10 mouse cellular contexts compared by ENCODE assay signal in the genomic region with DNA sequence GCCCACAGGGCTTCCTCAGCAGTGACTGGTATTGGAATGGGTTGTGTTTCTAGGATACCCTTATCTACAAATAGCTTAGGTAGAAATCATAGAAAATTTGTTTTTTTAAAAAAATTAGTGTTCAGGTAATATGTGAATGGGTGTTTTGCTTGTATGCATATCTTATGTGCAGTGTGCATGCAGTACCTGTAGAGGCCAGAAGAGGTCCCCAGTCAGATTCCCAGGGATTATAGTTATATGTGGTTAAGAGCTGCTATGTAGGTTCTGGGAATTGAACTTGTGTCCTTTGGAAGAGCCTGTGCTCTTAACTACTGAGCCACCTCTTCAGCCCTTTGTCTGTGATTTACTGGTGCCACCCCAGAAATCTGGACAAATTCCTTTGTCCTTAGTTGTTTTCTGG. TPM values are rescaled to one million over a fixed set of nuclear protein-coding genes. Genes with fewer than 3 reads are reported as not detected.
A peak's percentile ranks its signal among the peaks of the same experiment; 100 is the strongest.
DNase-seq lines count a peak whose midpoint lies in the region; ATAC-seq and TF ChIP-seq lines count a peak whose summit lies in the region.
"Had no signal": no experiment of that assay in that cellular context is flagged by ENCODE, and none has a peak within 500 bp of the region (broad histone marks: within the 10 kb centered on the region; RNA-seq: fewer than 3 reads in every experiment).

No protein-coding gene starts in this region.

- H3K4me2 ChIP-seq in hindbrain, embryonic 13.5 days, result no peak overlapping the region
- H3K4me2 ChIP-seq in midbrain, postnatal 0 days (ENCODE audit: low read depth, low read length, poor library complexity, severe bottlenecking), result no peak overlapping the region
- H3K4me2 ChIP-seq in midbrain, embryonic 16.5 days (ENCODE audit: low read length), result no peak overlapping the region

- H3K9ac ChIP-seq in hindbrain, embryonic 13.5 days, result no peak overlapping the region
- no peak overlapping the region for H3K9ac ChIP-seq in midbrain, postnatal 0 days (replicated peaks; ENCODE audit: low read length, poor library complexity, severe bottlenecking)
- no peak overlapping the region for H3K9ac ChIP-seq in midbrain, embryonic 16.5 days (ENCODE audit: low read depth, low read length)

- no peaks in the 10 kb centered on the region for H3K4me1 ChIP-seq in hindbrain, embryonic 10.5 days (replicated peaks)
- no peaks in the 10 kb centered on the region for H3K4me1 ChIP-seq in hindbrain, embryonic 13.5 days (replicated peaks)
- no peaks in the 10 kb centered on the region for H3K4me1 ChIP-seq in midbrain, postnatal 0 days (ENCODE audit: insufficient read depth, low read length)
- H3K4me1 ChIP-seq in midbrain, embryonic 16.5 days (ENCODE audit: control insufficient read depth, insufficient read depth, low read length), result no peaks in the 10 kb centered on the region
- H3K4me1 ChIP-seq in bone marrow, adult 2 months (ENCODE audit: control insufficient read depth, insufficient read depth, low read length), result no peaks in the 10 kb centered on the region

- no peaks in the 10 kb centered on the region for H3K27me3 ChIP-seq in hindbrain, embryonic 10.5 days (ENCODE audit: insufficient read depth, poor library complexity, severe bottlenecking)
- H3K27me3 ChIP-seq in hindbrain, embryonic 13.5 days, result no peaks in the 10 kb centered on the region
- H3K27me3 ChIP-seq in midbrain, postnatal 0 days (ENCODE audit: insufficient read depth, low read length), result no peaks in the 10 kb centered on the region
- H3K27me3 ChIP-seq in midbrain, embryonic 16.5 days (ENCODE audit: control insufficient read depth, insufficient read depth, low read depth, low read length), result no peaks in the 10 kb centered on the region

- intact Hi-C loops in left cerebral cortex, postnatal 25 days (cut with DNase I), result no loop called here

- TF ChIP-seq POLR2A in bone marrow, adult 2 months (IDR thresholded peaks at IDR 0.05; ENCODE audit: borderline replicate concordance, control insufficient read depth, low read depth, low read length), result no peak

- H3K4me3 ChIP-seq in hindbrain, embryonic 10.5 days, result no peak overlapping the region
- no peak overlapping the region for H3K4me3 ChIP-seq in hindbrain, embryonic 13.5 days
- no peak overlapping the region for H3K4me3 ChIP-seq in midbrain, postnatal 0 days (ENCODE audit: low read depth, low read length)
- H3K4me3 ChIP-seq in midbrain, embryonic 16.5 days (ENCODE audit: low read depth, low read length), result no peak overlapping the region
- H3K4me3 ChIP-seq in bone marrow, adult 2 months (replicated peaks; ENCODE audit: control insufficient read depth, low read depth, low read length), result no peak overlapping the region
- H3K4me3 ChIP-seq: erythroblast, embryonic 14.5 days had no signal

- TF ChIP-seq CTCF in midbrain, postnatal 0 days (IDR thresholded peaks at IDR 0.05), result peak; percentile 67
- 0 out of 2 replicates have a peak, but pooled peaks have one; percentile 2 for TF ChIP-seq CTCF in bone marrow, adult 2 months (IDR thresholded peaks at IDR 0.05; ENCODE audit: control insufficient read depth, insufficient read depth, low read length)

- 0 out of 2 replicates have a peak, but pooled peaks cover 8% of the 10 kb centered on the region for H3K9me3 ChIP-seq in hindbrain, embryonic 10.5 days
- peaks cover 5% of the 10 kb centered on the region for H3K9me3 ChIP-seq in hindbrain, embryonic 13.5 days
- H3K9me3 ChIP-seq in midbrain, postnatal 0 days (ENCODE audit: low read length), result no peaks in the 10 kb centered on the region
- H3K9me3 ChIP-seq in midbrain, embryonic 16.5 days (replicated peaks; ENCODE audit: control insufficient read depth, low read length, poor library complexity, severe bottlenecking), result 0 out of 2 replicates have a peak, but pooled peaks cover 5% of the 10 kb centered on the region

- DNase-seq in hindbrain, embryonic 10.5 days (ENCODE audit: low spot score), result peak; percentile 26
- peak; percentile 9 for DNase-seq in midbrain, postnatal 0 days (ENCODE audit: low spot score)
- DNase-seq in testis, postnatal 10 days (ENCODE audit: low spot score), result peak; percentile 51
- DNase-seq in ovary, postnatal 14 days (ENCODE audit: low spot score), result no peak
- DNase-seq in left cerebral cortex, postnatal 25 days (ENCODE audit: low spot score in 2 of 2), result no peak
- DNase-seq: adrenal gland, postnatal 25 days had no signal

- no peak overlapping the region for H3K27ac ChIP-seq in hindbrain, embryonic 10.5 days
- H3K27ac ChIP-seq in hindbrain, embryonic 13.5 days, result no peak overlapping the region
- H3K27ac ChIP-seq in midbrain, postnatal 0 days (ENCODE audit: low read depth, low read length), result no peak overlapping the region
- H3K27ac ChIP-seq in midbrain, embryonic 16.5 days (ENCODE audit: low read length), result no peak overlapping the region
- H3K27ac ChIP-seq in bone marrow, adult 2 months (ENCODE audit: control insufficient read depth, insufficient read depth, low read depth, low read length, poor library complexity), result no peak overlapping the region

- no peak for ATAC-seq in hindbrain, embryonic 13.5 days (ENCODE audit: low FRiP score)
- no peak for ATAC-seq in midbrain, postnatal 0 days (ENCODE audit: low FRiP score)
- no peak for ATAC-seq in midbrain, embryonic 16.5 days

- peaks cover 6% of the 10 kb centered on the region for H3K36me3 ChIP-seq in hindbrain, embryonic 10.5 days
- peaks cover 3% of the 10 kb centered on the region; the same call in 1 of the 2 replicates for H3K36me3 ChIP-seq in hindbrain, embryonic 13.5 days
- no peaks in the 10 kb centered on the region for H3K36me3 ChIP-seq in midbrain, postnatal 0 days (ENCODE audit: insufficient read depth, low read length)
- no peaks in the 10 kb centered on the region for H3K36me3 ChIP-seq in midbrain, embryonic 16.5 days (ENCODE audit: control insufficient read depth, insufficient read depth, low read length)

RNA-seq across cellular contexts. Expression of a gene that starts 22.2 kb away (rescaled TPM):
- 10.1 and 11.3 TPM in 2 replicates for polyA plus RNA-seq in hindbrain, embryonic 10.5 days (2016; fragmentation: Nextera tagmentation; extraction: Ambion mirVana)
- polyA plus RNA-seq in hindbrain, embryonic 13.5 days (2015; fragmentation: Nextera tagmentation; extraction: Ambion mirVana), result 11.2 and 12.0 TPM in 2 replicates
- total RNA-seq in midbrain, postnatal 0 days (2014; rRNA removed), result 19.5 and 33.5 TPM in 2 replicates
- 13.9 and 14.1 TPM in 2 replicates for polyA plus RNA-seq in midbrain, postnatal 0 days (2015; fragmentation: Nextera tagmentation; extraction: Ambion mirVana)
- 28.6 and 31.1 TPM in 2 replicates for polyA plus RNA-seq in midbrain, embryonic 16.5 days (2015; fragmentation: Nextera tagmentation; extraction: Ambion mirVana)
- polyA plus RNA-seq in bone marrow, adult 2 months (2011; ENCODE audit: insufficient read depth, insufficient read length, low replicate concordance, missing spikeins), result 0.74 and 2.5 TPM in 2 replicates
- total RNA-seq in left cerebral cortex, postnatal 25 days (2021), result 1 to 10 TPM; 5.8 to 9.0 TPM
- polyA plus RNA-seq: erythroblast, embryonic 14.5 days had no signal

Comparison
In these comparisons a context has a peak if more than half of its experiments do, and no peak if none do; other contexts are left out.
1. DNase-seq: peak in hindbrain, embryonic 10.5 days (single experiment), midbrain, postnatal 0 days (single experiment) and testis, postnatal 10 days (single experiment); none in ovary, postnatal 14 days (single experiment) and left cerebral cortex, postnatal 25 days (0 of 2).